Mouse (Mus musculus): ENCODE measurements around the gene Gm8011. TPM values are rescaled to one million over a fixed set of nuclear protein-coding genes. Genes with fewer than 3 reads are reported as not detected.
"Not testable (repeated sequence)": the region's sequence is repeated elsewhere in the genome, so short reads cannot be mapped to it uniquely, and the experiment has no call there.

Gene Gm8011
- polyA plus RNA-seq (2015; fragmentation: Nextera tagmentation; extraction: Ambion mirVana) = not detected in 2 replicates

DNA sequence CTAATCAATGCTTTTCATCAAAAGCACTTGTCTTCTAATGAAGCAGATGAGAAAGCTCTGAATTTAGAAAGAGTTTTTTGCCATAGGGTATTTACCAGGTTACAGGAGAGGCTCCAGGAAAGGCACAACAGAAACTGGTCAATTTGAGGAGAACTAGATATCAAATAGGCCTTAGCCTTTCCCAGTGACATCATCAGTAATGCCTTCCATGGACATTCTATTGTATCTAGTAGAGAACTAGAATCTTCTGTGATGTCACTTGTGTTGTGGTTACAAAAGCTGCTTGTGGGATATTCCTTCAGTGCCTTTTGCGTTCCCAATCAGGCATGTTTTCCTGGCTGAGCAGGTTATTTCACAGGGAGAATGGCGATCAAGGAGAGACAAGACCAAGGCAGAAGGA, at the start of gene Gm8011:
TSS of gene Gm8011 (plus strand) at position 301 of the 400 bp plus-strand sequence.
- ATAC-seq (replicated peaks; ENCODE audit: low FRiP score); H3K4me3 ChIP-seq (replicated peaks); H3K4me2 ChIP-seq; H3K27me3 ChIP-seq; H3K27ac ChIP-seq; H3K4me1 ChIP-seq; H3K9me3 ChIP-seq (replicated peaks); H3K9ac ChIP-seq; H3K36me3 ChIP-seq: not testable (repeated sequence)
- WGBS = 60% methylated on average over 2 of the region's 2 CpGs

- H3K27me3 ChIP-seq; H3K9ac ChIP-seq; H3K4me1 ChIP-seq; H3K9me3 ChIP-seq (replicated peaks); H3K4me2 ChIP-seq; H3K36me3 ChIP-seq; H3K27ac ChIP-seq; H3K4me3 ChIP-seq (replicated peaks); ATAC-seq (replicated peaks; ENCODE audit: low FRiP score): not testable (repeated sequence)
- 95% methylated on average over 2 of the region's 4 CpGs for WGBS
Observed at GRCm38 (mm10) chr14:42439573-42439972, 24.1 kb upstream of the Gm8011 start, which contains the start of gene Gm8005. Gm8005 (minus strand) TSS chr14:42439673.

- not testable (repeated sequence) for ATAC-seq (replicated peaks; ENCODE audit: low FRiP score); H3K4me1 ChIP-seq; H3K27ac ChIP-seq; H3K4me3 ChIP-seq (replicated peaks); H3K9ac ChIP-seq; H3K27me3 ChIP-seq; H3K9me3 ChIP-seq (replicated peaks); H3K4me2 ChIP-seq; H3K36me3 ChIP-seq
- WGBS = 75% methylated on average over 2 of the region's 3 CpGs
Observed at GRCm38 (mm10) chr14:42502249-42502648, 38.6 kb downstream of the Gm8011 start, which contains the start of gene Gm8020. Gm8020 (minus strand) TSS chr14:42502349.

Other genes with a start within 250 kb of the Gm8011 start
- not detected in 2 replicates for gene Gm17026, start 203.8 kb upstream of the Gm8011 start, polyA plus RNA-seq (2015; fragmentation: Nextera tagmentation; extraction: Ambion mirVana)
- not detected in 2 replicates for gene Gm9611, start 166.5 kb upstream of the Gm8011 start, polyA plus RNA-seq (2015; fragmentation: Nextera tagmentation; extraction: Ambion mirVana)
- not detected in 2 replicates for gene Gm7995, start 153.7 kb upstream of the Gm8011 start, polyA plus RNA-seq (2015; fragmentation: Nextera tagmentation; extraction: Ambion mirVana)
- gene Gm8005, start 24.2 kb upstream of the Gm8011 start, polyA plus RNA-seq (2015; fragmentation: Nextera tagmentation; extraction: Ambion mirVana) = not detected in 2 replicates
- not detected in 2 replicates for gene Gm8020, start 38.5 kb downstream of the Gm8011 start, polyA plus RNA-seq (2015; fragmentation: Nextera tagmentation; extraction: Ambion mirVana)
- gene Gm8024, start 60.4 kb downstream of the Gm8011 start, polyA plus RNA-seq (2015; fragmentation: Nextera tagmentation; extraction: Ambion mirVana) = not detected in 2 replicates
- gene Gm17124, start 136.0 kb downstream of the Gm8011 start, polyA plus RNA-seq (2015; fragmentation: Nextera tagmentation; extraction: Ambion mirVana) = not detected in 2 replicates
- gene Gm3633, start 178.0 kb downstream of the Gm8011 start, polyA plus RNA-seq (2015; fragmentation: Nextera tagmentation; extraction: Ambion mirVana) = not detected in 2 replicates
- not detected in 2 replicates for gene Gm10378, start 192.1 kb downstream of the Gm8011 start, polyA plus RNA-seq (2015; fragmentation: Nextera tagmentation; extraction: Ambion mirVana)